Mouse (Mus musculus) c-Kit-positive CD71-positive TER-119-positive erythroid progenitor cells, embryonic 14.5 days (primary cell): ENCODE measurements around the gene Hoxd10.

Experiments
- DNase-seq: peaks from one replicate; pipeline ENCODE4 v3.0.0-alpha.2; 2013; ENCODE audit warnings: low spot score

Gene Hoxd10

DNA sequence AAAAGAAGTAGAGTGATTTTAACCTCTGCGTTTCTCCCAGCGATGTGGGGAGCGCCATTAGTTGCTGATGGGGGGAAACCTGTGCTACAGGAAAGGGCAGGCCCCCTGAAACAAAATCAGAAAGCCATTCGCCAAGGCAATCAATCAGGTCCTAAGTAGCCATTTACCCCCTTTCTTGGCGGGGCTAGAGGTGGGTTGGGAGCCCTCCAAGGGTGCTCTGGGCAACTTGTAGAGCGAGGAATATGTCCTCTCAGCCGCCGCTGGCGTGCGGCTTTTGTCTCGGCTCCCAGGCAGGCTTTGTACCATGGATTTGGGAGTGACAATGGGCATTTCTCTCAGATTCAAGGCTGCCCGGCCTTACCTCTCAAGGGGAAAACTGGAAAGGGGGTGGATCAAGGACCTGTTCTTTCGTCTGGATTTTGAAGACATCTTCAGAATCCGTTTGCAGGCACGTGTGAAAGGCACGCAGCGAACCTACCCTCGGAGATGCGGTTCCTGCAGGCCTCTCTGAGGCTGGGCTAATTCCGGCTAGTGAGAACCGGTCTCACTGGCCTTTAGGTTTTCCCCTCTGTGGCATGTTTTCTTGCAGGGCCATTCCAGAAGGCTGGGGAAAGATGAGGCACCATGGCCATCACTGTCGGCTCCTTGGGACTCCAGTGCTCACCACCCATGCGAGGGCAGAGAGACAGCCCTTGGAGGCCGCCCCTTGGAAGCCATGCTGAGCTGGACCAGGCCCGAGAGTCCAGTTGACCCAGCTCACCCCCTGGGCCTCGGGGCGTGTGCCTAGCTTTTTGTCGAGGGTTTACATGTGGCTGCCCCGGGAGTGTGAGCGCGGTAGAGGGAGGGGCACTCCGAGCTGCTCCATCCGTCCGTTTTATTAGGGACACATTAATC lies 5.0 kb downstream of the Hoxd10 start:
- DNase-seq: no peak

- DNase-seq: no peak
Observed at GRCm38 (mm10) chr2:74697567-74698121, 5.9 kb downstream of the Hoxd10 start, which contains the start of gene Hoxd9. Gene Hoxd9 (plus strand): TSS chr2:74697727.

GRCm38 (mm10) chr2:74698201-74699052 lies 6.7 kb downstream of the Hoxd10 start:
- no peak for DNase-seq

- no peak for DNase-seq
Observed at GRCm38 (mm10) chr2:74699053-74699430, 7.3 kb downstream of the Hoxd10 start.

DNA sequence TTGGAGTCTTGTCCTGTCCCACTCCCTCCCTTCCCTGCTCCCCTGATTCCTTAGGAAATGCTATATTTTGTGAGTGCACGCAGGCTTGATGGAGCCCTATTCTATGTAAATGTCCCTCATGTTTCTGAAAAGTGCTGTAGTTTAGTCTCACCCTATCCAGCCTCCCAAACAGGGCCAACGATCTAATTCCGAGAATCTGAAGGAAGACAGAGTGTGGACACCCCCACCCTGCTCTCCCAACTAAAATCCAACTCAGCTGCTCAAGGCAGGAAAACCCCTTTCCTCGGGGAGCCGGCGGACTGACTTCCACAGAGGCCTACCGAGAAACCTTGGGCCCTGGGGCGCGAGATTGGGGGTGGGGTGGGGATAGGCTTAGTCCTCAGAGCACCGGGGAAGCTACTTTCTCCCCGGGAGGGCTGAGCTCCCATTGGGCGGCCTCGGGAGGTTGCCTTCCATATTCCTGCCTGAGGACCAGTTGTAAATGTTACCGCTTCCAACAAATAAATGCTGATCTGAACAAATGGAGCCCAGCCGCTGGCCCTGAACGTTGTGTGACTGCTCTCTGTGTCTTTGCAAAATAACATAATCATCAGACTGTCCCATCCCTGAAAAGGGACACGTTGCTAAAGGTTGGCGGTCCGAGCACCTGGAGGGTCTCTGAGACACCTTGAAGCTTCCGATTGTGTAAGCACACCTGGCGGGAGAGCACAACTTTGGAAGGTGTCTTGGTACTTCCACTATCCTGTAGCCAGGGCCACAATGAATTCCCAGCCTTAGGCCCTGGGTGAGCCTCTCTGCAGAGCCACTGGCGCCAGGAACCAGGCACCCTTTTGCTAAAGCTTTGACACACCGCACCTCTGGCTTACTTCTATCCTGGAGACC lies 8.2 kb downstream of the Hoxd10 start:
- DNase-seq: no peak

- no peak for DNase-seq
Observed at GRCm38 (mm10) chr2:74700546-74701112, 8.9 kb downstream of the Hoxd10 start.

GRCm38 (mm10) chr2:74701949-74702819 lies 10.5 kb downstream of the Hoxd10 start:
- DNase-seq: peak; percentile 40

- no peak for DNase-seq
Observed at GRCm38 (mm10) chr2:74702820-74703219, 11.1 kb downstream of the Hoxd10 start.

- no peak for DNase-seq
Observed at GRCm38 (mm10) chr2:74703317-74703716, 11.6 kb downstream of the Hoxd10 start.

GRCm38 (mm10) chr2:74703720-74704392 lies 12.1 kb downstream of the Hoxd10 start:
- DNase-seq: no peak

DNA sequence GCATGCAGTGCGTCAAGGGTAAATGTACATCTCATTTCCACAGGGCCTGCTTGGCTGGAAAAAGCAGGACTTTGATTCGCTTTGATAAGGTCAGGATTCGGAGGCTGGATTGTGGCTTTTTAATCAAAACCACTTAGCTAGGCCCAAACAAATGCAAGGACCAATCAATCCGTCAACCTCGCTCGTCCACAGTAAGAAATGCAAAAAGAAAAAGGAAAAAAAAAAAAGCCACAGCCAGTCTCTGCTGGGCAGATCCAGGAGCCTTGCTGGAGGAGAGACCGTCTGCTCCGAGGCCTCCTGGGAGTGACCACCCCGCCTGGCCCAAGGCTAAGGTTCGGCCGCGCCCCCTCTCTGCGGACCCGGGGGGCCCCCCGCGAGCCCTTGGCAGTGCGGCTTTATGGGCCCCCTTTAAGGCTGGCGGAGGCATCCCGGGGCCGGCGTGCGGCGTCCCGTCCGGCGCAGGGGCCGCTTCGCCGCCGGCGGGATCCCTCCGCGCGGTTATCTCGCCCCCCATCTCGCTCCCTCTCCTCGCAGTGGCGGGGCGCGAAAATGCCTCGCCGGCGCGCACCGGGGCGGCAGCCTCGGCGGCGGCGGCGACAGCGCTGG lies 12.8 kb downstream of the Hoxd10 start, which contains the start of gene Hoxd8:
Hoxd8 (plus strand) TSS at position 223 of the 606 bp plus-strand sequence.
- no peak for DNase-seq

GRCm38 (mm10) chr2:74704999-74705466 lies 13.3 kb downstream of the Hoxd10 start:
- no peak for DNase-seq

- no peak for DNase-seq
Observed at GRCm38 (mm10) chr2:74705467-74706089, 13.9 kb downstream of the Hoxd10 start.

DNA sequence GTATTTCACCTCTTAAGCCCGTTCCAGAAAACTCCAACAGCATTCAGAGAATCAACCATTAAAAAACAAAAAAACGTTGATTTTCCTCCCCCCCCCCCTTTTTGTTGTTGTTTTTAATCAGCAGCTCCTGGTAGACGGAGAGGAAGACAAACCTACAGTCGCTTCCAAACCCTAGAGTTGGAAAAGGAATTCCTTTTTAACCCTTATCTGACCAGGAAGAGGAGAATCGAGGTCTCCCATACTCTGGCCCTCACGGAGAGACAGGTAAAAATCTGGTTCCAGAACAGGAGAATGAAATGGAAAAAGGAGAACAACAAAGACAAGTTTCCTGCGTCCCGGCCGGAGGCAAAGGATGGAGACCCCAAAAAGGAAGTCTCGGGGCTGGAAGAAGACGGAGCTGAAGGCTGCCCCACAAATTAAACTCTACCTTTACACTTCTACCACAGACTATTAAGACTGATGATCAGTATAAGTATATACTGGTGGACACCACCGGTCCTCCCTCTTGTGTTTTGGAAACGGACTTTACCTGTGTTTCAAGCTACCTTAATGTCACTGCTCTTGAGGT lies 14.8 kb downstream of the Hoxd10 start:
- no peak for DNase-seq

- DNase-seq: no peak
Observed at GRCm38 (mm10) chr2:74707599-74707998, 15.9 kb downstream of the Hoxd10 start.

DNA sequence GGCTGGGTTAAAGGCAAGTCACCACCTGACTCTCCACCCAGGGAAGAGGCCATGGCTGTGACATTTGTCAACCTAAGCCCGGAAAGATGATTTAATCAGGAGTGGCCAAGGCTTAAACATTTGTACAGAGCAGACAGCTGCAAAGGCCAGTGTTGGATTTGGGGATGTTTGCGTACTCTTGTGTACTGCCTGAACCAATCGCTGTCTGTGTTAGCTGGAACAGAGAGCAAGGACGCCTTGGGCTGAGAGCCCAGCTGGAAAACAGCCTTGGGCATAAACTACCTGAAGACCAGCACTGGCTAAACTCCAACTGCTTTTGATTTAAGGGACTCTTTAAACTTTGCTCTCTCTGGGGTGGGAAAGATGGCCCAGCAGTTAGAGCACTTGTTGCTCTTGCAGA lies 17.0 kb downstream of the Hoxd10 start:
- DNase-seq: no peak

DNA sequence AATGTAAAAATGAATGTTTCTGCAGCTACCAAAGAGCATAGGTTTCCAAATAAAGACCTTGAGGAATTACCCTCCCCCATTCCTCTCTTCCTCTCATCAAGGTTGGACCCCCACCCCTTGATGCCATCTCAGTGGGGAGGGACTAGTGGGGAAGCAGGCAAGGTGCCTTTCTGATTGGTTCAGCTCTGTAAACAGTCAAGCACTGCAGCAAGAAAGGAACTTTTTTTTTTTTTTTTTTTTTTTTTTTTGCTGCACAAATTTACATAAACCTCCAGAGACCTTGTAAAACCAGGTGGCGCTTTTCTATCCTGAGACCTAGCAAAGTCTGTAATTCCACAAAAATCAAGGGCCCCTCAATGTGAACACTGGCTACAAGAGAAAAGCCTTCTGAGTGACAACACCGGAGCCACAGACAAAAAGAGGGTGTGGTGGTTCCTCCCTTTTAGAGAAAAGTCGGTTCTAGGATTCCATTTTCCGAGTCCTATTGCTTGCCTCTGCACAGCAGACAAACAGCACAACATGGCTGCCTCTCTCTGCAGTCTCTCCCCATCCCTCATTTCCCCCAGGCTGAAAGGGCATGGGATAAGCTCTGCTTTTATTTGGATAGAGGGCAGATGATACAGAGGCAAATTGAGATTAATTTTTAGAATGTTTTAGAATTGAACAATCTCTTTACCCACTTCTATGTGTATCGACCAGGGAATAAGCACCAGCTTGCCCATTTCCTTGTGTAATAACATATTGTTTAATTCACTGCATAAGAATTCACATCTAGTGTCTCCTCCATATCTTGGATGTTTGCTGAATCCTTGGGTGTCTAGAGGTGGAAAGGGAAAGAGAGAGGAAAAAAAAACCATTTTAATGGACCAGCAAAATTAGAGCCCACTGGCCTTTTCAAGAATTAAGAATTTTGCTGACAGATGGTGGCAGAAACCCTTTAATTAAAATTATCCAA lies 18.0 kb downstream of the Hoxd10 start:
- no peak for DNase-seq
